Mouse (Mus musculus): ENCODE measurements around the gene B4galt5.

The B4galt5 gene

DNA sequence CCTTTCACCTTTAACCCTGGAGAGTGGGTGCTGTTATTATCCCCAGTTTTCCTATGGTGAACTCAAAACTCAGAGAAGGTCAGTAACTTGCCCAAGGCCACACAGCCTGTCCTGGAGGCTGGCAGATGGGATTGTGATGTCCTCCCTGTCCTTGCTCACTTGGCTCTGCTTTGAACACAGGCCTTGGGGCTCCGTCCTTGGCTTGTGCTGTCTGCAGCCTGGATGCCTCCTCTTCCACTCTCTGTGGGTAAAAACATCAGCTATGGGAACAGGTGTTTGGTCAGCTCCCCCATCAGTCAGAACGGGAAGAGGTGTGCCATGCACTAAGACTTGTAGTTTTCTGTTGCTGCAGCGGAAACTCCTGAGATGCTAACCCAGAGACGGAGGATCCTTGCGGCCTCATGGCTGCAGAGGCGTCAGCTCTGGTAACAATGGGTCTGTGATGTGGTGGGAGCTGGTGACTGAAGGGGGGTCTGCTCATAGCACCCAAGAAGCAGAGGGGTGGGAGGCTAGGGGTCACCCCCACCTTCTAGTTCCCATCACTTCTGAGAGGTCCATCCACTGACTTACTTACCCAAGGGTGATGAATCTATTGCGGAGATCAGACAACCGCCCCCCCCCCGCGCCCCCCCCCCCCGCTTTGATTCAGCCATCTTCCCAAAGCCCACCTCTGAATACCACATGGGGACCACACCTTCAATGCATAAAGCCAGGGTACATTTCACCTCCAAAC is 98.8 kb downstream of the B4galt5 start:
- DNase-seq, result no peak

DNA sequence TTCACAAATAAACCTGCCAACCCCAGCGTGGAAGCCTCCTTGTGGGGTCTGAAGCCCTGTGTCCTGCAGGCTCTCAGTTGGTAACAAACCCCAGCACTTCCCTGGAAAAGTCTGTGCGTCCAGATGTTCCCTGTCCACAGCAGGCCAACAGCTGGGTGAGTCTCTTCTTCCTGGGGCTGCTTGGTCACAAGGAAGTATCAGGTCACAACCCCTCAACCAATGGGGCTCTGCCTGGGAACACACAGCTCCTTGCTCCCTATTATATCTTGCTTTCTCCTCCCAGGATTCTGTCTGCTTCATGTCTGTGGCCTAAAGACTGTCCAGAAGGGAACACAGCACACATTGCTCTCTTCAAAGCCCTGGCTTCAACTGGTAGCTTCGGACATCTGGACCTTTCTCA is 99.4 kb downstream of the B4galt5 start:
- no peak for DNase-seq

Data from thymus, adult 18-20 months (tissue).